Mouse (Mus musculus) forebrain, embryonic 12.5 days (tissue): ENCODE results near the gene Fam57b. TPM values are rescaled to one million over a fixed set of nuclear protein-coding genes. Genes with fewer than 3 reads are reported as not detected.

ENCODE experiments used
- ATAC-seq: fragments of 200-750 bp; cut with Nextera tagmentation; 2 replicates; pipeline ENCODE4 v1.8.0; 2017; ENCODE audit warnings: moderate TSS enrichment; ENCODE audit not compliant: low FRiP score
- H3K27ac ChIP-seq: fragments of 300-500 bp; sonication (generic); 2 replicates; pipeline ENCODE4 v1.5.1; 2016; ENCODE audit warnings: mild to moderate bottlenecking
- H3K27me3 ChIP-seq: fragments of 300-500 bp; sonication (generic); 2 replicates; pipeline ENCODE4 v1.6.1; 2016; ENCODE audit warnings: mild to moderate bottlenecking
- H3K36me3 ChIP-seq: fragments of 300-500 bp; sonication (generic); replicated peaks from 2 replicates; pipeline ENCODE4 v1.6.1; 2016; ENCODE audit warnings: mild to moderate bottlenecking
- H3K4me1 ChIP-seq: fragments of 300-500 bp; sonication (generic); 2 replicates; pipeline ENCODE4 v1.6.1; 2016
- H3K4me2 ChIP-seq: fragments of 300-500 bp; sonication (generic); 2 replicates; pipeline ENCODE4 v1.6.1; 2016; ENCODE audit warnings: mild to moderate bottlenecking, moderate library complexity
- H3K4me3 ChIP-seq: fragments of 300-500 bp; sonication (generic); replicated peaks from 2 replicates; pipeline ENCODE4 v1.5.1; 2016; ENCODE audit warnings: mild to moderate bottlenecking
- H3K9ac ChIP-seq: fragments of 300-500 bp; sonication (generic); 2 replicates; pipeline ENCODE4 v1.6.1; 2016; ENCODE audit warnings: mild to moderate bottlenecking
- H3K9me3 ChIP-seq: fragments of 300-500 bp; sonication (generic); 2 replicates; pipeline ENCODE4 v1.6.1; 2016
- WGBS: fragments of 180-500 bp; shearing (Covaris S2); methylation state at CpG from one replicate; pipeline ENCODE4 v1.1.7; 2016; 5-methylcytosine and 5-hydroxymethylcytosine counted together
- polyA plus RNA-seq: library from polyadenylated mRNA; unstranded; fragments of >200 nt; fragmentation: Nextera tagmentation; extraction: Ambion mirVana; gene quantifications from 2 replicates; pipeline ENCODE4 v1.2.1, GENCODE M21; 2016

Gene Fam57b
- polyA plus RNA-seq, 1 experiment from 2014 or later, result 17.6 TPM

DNA sequence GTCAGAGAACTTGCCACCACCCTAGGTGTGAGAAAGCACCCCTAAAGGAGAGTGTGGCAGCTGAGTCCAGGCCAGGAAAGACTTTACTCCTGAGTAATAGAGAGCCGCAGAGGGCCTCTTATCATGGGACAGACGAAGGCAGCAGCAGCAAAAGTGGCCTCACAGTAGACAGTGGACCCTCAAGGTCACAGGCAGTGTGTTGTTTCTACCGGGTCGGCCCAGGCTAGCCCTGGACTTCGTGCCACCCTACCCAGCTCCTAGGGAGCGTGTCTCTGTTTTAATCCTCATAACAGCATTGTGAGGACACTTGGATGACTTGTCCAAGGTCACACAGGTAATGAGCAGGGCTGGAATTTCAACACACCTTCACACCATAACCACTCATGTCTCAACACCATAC, 52.7 kb downstream of the Fam57b start:
- H3K27me3 ChIP-seq, result peaks cover 42% of the 10 kb centered on the region
- H3K36me3 ChIP-seq, result peaks cover 38% of the 10 kb centered on the region
- no peak overlapping the region for H3K4me2 ChIP-seq
- no peak overlapping the region for H3K9ac ChIP-seq
- WGBS, result 86% methylated on average over 6 of the region's 6 CpGs
- no peaks in the 10 kb centered on the region for H3K9me3 ChIP-seq
- ATAC-seq, result no peak
- peaks cover 43% of the 10 kb centered on the region for H3K4me1 ChIP-seq
- H3K4me3 ChIP-seq, result no peak overlapping the region
- H3K27ac ChIP-seq, result no peak overlapping the region

DNA sequence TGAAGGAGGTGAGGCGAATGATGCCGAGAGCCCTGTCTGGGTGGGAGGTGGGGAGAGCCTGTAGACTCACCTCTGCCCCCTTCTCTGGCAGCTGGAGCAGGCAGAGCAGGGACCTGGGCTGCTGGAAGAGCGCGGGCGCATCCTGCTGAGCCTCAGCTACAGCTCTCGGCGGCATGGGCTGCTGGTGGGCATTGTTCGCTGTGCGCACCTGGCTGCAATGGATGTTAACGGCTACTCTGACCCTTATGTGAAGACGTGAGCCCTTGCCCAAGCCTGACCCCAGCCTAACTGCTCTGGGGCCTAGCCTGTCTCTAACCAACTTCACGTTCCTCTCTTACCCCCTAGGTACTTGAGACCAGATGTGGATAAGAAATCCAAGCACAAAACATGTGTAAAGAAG, 53.7 kb downstream of the Fam57b start:
- WGBS, result 28% methylated on average over 12 of the region's 12 CpGs
- Histone ChIP-seq H3K4me2 (no peak overlapping the region), H3K9me3 (no peaks in the 10 kb centered on the region), H3K4me3 (no peak overlapping the region), H3K36me3 (peaks cover 49% of the 10 kb centered on the region), H3K9ac (no peak overlapping the region; the same call in 1 of the 2 replicates), H3K4me1 (peaks cover 43% of the 10 kb centered on the region), H3K27ac (no peak overlapping the region), H3K27me3 (peaks cover 42% of the 10 kb centered on the region)
- ATAC-seq, result no peak

DNA sequence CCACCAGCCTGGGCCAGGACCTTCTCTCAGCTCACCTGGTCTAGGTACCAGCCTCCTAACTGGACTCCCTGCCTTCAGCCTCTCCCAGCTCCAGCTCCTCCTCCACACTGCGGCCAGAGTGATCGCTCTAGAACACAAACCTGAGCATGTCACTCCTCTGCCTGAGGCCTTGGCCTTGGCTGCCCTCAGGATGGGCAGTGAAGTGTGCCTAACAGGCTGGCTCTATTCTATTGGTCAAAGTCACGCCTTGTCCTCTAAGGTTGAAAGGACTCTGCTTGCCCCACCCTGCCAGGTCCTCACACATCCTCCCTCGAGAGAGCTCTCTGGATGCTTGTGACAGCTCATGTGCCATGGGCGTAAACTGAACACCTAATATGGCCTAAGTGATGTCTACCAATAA, 56.0 kb downstream of the Fam57b start:
- H3K36me3 ChIP-seq, result peaks cover 71% of the 10 kb centered on the region
- peaks cover 27% of the 10 kb centered on the region for H3K4me1 ChIP-seq
- H3K27me3 ChIP-seq, result peaks cover 31% of the 10 kb centered on the region
- WGBS, result 88% methylated on average over 5 of the region's 5 CpGs
- H3K4me2 ChIP-seq, result no peak overlapping the region
- no peak for ATAC-seq
- no peak overlapping the region for H3K4me3 ChIP-seq
- H3K9ac ChIP-seq, result no peak overlapping the region
- no peaks in the 10 kb centered on the region for H3K9me3 ChIP-seq
- H3K27ac ChIP-seq, result no peak overlapping the region

DNA sequence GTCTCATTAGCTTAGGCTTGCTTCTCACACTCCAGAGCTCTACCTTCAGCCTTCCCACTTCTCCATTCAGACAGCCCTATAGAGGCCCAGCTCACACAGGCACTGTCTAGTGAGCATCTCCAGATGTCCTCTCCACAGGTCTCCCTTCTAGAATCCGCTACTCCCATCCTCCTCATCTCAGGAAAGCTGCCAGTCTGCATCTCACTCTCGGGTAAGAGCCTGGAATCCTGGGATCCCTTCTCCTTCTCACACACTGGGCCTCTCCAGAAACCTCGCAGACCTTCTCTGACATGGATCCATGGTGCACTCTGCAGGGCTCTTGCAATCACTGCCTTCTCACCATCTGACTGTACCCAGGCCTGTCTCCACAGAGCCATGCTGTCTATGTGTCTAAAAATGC, 58.2 kb downstream of the Fam57b start:
- WGBS, result 70% methylated on average over 3 of the region's 3 CpGs
- ATAC-seq, result no peak

DNA sequence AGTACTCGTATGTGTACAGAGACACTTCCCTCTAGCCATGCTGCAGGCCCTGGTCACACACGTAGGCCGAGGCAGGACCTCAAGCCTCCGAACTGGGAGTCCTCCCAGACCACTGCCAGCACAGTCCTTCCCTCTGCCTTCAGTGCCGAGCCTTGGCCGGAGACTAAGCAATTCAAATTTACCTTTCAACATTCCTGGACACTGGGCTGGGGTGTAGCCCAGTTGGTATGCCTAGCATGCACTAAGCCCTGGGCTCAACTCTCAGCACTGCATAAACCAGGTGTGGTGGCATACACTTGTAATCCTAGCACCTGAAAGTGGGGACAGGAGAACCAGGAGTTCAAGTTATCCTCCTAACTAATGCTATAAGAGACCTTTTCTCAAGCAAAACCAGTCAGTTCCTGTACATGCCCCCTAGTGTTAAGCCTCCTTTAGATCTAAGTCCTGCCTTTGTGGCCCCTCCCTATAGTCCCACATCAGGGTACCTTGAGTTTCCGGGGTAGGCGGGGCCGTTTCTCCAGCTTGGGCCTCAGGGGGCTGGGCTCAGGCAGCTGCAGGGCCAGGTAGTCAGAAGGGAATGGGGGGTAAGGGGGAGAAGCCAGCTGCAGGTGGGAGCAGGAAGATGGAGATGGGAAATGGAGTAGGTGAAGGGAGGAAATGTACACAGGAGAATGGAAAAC, 59.4 kb downstream of the Fam57b start:
- Histone ChIP-seq H3K9ac (no peak overlapping the region), H3K4me1 (peaks cover 19% of the 10 kb centered on the region), H3K9me3 (no peaks in the 10 kb centered on the region), H3K4me2 (no peak overlapping the region), H3K4me3 (no peak overlapping the region), H3K36me3 (peaks cover 81% of the 10 kb centered on the region), H3K27ac (no peak overlapping the region), H3K27me3 (peaks cover 4% of the 10 kb centered on the region)
- 75% methylated on average over 9 of the region's 9 CpGs for WGBS
- ATAC-seq, result no peak

More for the DNA sequence above, 58.2 kb downstream of the Fam57b start:
- peaks cover 18% of the 10 kb centered on the region for H3K4me1 ChIP-seq
- no peak overlapping the region for H3K4me3 ChIP-seq
- H3K36me3 ChIP-seq, result peaks cover 86% of the 10 kb centered on the region
- H3K27me3 ChIP-seq, result peaks cover 10% of the 10 kb centered on the region
- H3K9ac ChIP-seq, result no peak overlapping the region
- no peaks in the 10 kb centered on the region for H3K9me3 ChIP-seq
- H3K27ac ChIP-seq, result 0 out of 2 replicates have a peak overlapping the region, but pooled peaks have one; percentile 8
- H3K4me2 ChIP-seq, result no peak overlapping the region

DNA sequence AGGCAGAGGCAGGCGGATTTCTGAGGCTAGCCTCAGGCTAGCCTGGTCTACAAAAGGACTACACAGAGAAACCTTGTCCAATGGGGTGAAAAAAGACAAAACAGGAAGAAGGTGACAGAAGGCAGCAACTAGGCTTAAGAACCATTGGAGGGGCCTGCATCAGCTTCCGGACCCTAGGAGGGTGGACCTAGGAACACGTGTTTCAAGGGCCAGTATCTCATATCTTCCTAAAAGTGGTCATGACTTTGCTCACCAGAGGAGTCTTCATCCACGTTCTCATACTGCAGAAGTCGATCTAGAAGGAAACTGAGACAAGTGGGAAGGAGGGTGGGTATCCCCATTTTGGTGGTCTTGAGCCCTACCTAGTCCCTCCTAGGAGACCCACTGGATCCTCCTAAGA, 63.5 kb downstream of the Fam57b start:
- no peaks in the 10 kb centered on the region for H3K27me3 ChIP-seq
- 82% methylated on average over 5 of the region's 5 CpGs for WGBS
- 0 out of 2 replicates have a peak overlapping the region, but pooled peaks have one; percentile 13 for H3K27ac ChIP-seq
- H3K9ac ChIP-seq, result peak overlapping the region; percentile 71
- H3K4me1 ChIP-seq, result peaks cover 33% of the 10 kb centered on the region
- H3K36me3 ChIP-seq, result peaks cover 65% of the 10 kb centered on the region
- no peaks in the 10 kb centered on the region for H3K9me3 ChIP-seq
- no peak for ATAC-seq
- H3K4me3 ChIP-seq, result peak overlapping the region; percentile 65
- peak overlapping the region; percentile 84 for H3K4me2 ChIP-seq

DNA sequence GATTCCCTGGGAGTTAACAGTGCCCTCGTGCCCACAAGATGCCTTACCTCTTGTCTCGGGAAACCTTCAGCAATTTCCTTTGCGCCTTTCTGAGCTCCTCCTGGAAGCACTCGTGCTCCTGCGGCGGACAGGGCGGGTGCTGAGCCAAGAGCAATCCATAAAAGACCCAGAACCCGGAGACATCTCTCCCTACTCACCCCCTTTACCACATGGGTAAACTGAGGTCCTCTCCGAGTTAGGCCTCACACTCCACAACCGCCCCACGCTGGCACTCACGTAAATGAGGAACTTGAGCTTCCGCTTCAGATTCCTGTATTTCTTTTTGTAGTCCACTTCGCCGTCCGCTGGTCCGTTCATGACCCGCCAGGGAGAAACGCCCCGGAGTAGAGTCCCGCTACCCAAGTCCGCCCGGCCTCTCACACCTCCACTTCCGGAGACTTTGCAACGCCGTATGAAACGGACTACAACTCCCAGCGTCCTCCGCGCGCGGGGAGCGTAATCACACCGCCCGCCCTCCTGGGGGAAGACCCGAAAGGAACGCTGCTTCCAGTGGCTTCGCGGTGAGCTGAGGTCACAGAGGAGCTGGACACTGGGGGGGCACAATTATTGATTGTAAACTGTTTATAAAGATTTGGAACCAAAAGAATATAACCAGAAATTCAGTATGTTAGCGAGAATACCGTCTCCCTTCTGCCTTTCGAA, 64.1 kb downstream of the Fam57b start, which contains the start of gene Hirip3:
Hirip3 (plus strand) TSS at position 544 of the 702 bp plus-strand sequence.
- no peaks in the 10 kb centered on the region for H3K9me3 ChIP-seq
- H3K4me1 ChIP-seq, result peaks cover 33% of the 10 kb centered on the region
- WGBS, result 4% methylated on average over 42 of the region's 42 CpGs
- H3K27ac ChIP-seq, result peak within 1 kb of the TSS; percentile 80
- no peaks in the 10 kb centered on the region for H3K27me3 ChIP-seq
- H3K4me3 ChIP-seq, result peak within 1 kb of the TSS; percentile 65
- peaks cover 65% of the 10 kb centered on the region for H3K36me3 ChIP-seq
- peak; percentile 89 for ATAC-seq
- peak within 1 kb of the TSS; percentile 84 for H3K4me2 ChIP-seq
- H3K9ac ChIP-seq, result peak within 1 kb of the TSS; percentile 71

DNA sequence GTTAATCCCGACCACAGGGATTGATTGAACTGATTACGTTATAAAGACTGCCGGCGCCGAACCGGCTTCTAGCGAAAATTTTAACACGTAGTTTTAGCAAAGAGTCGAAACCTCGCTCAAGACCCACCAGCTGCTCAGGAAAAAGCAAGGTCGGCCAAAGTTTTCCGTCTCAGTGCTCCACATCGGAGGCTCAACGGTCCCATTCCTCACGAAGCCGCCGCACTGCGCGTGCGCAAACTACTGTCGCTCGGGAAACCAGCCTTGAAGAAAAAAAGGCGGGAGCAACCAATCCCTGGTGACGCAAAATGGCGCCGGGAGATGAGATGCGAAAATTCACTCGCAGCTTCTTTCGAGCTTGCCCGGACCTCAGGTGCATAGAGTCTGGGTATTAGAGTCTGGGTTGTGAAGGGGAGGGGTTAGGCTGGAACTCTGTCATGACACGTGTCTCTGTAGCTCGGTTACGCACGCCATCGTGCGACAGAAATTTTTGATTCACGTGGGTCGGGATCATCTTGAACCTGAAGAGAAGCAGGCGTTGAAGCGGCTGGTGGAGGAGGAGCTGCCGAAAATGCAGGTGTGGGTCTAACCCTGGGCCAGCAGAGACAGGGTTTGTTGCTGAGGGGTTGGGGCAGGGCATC, 64.8 kb downstream of the Fam57b start, which contains the start of gene Ino80e:
Ino80e (minus strand) TSS at position 231 of the 638 bp plus-strand sequence.
- ATAC-seq, result peak; percentile 72
- WGBS, result under 1% methylated on average over 41 of the region's 41 CpGs
- peak within 1 kb of the TSS; percentile 65 for H3K4me3 ChIP-seq
- no peaks in the 10 kb centered on the region for H3K9me3 ChIP-seq
- H3K36me3 ChIP-seq, result peaks cover 65% of the 10 kb centered on the region
- peak within 1 kb of the TSS; percentile 84 for H3K4me2 ChIP-seq
- no peaks in the 10 kb centered on the region for H3K27me3 ChIP-seq
- peak within 1 kb of the TSS; percentile 80 for H3K27ac ChIP-seq
- peak within 1 kb of the TSS; percentile 71 for H3K9ac ChIP-seq
- peaks cover 33% of the 10 kb centered on the region for H3K4me1 ChIP-seq

DNA sequence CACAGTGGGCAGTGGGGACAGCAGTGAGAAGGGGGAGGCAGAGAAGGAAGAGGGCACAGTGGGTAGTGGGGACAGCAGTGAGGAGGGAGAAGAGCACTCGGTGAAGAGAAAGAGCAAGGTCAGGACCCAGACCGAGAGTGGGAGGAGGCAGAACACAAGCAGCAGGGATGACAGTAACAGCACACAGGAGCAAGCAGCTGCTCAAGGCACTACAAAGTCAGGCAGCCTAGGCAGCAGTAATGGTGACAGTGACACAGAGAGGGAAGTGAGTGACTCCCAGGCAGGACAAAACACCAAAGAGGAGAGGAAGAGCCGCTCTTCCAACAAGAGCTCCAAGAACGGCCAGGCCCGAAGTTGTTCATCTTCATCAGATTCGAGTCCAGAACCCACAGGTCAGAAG, 66.3 kb downstream of the Fam57b start:
- no peak for ATAC-seq
- H3K27ac ChIP-seq, result peak overlapping the region; percentile 80
- WGBS, result 72% methylated on average over 6 of the region's 6 CpGs
- H3K36me3 ChIP-seq, result peaks cover 65% of the 10 kb centered on the region
- no peaks in the 10 kb centered on the region for H3K27me3 ChIP-seq
- H3K4me3 ChIP-seq, result peak overlapping the region; percentile 65
- peaks cover 33% of the 10 kb centered on the region for H3K4me1 ChIP-seq
- peak overlapping the region; percentile 84 for H3K4me2 ChIP-seq
- peak overlapping the region; percentile 71 for H3K9ac ChIP-seq
- H3K9me3 ChIP-seq, result no peaks in the 10 kb centered on the region

DNA sequence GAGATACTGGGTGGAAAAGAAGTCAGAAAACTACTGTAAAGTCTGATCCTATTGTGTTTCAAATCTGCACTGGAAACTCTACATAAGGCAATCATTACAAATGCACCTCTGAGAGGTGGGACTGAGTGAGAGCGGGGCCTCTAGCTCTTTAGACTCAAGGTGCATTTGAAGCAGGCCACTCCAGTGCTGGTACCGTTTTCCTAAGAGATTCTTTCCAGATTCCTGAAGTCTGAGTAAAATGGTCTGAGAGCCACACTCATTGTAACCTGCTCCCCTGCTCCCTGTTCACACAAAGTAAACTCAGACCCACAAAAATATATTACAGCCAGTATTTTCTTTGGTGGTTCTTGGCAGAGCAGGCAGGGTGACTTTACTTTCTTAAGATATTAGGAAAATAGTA, 70.1 kb downstream of the Fam57b start:
- 83% methylated on average over 2 of the region's 2 CpGs for WGBS
- no peak overlapping the region for H3K27ac ChIP-seq
- no peak overlapping the region for H3K4me3 ChIP-seq
- H3K27me3 ChIP-seq, result no peaks in the 10 kb centered on the region
- no peak overlapping the region for H3K4me2 ChIP-seq
- peaks cover 23% of the 10 kb centered on the region for H3K4me1 ChIP-seq
- H3K9ac ChIP-seq, result no peak overlapping the region
- peaks cover 90% of the 10 kb centered on the region for H3K36me3 ChIP-seq
- H3K9me3 ChIP-seq, result no peaks in the 10 kb centered on the region
- no peak for ATAC-seq

DNA sequence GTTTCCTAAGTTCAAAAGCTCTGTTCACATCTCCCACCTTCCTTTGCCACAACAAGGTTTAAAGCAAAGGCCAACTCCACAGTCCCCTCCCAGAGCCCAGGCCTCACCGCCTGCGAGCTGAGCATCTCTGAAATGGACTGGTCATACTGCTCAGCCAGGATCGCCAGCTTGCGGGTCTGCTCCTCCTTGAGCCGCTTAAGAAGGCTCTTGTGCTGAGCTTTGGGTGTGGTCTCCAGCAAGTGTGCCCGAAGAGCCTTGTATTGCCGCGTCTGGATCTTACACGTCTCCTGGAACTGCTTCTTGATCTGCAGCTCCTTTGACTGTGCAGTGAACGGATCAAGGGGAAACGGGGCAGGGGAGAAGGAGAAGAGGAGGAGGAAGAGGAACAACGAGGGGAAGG, 70.5 kb downstream of the Fam57b start:
- Histone ChIP-seq H3K4me2 (no peak overlapping the region), H3K9me3 (no peaks in the 10 kb centered on the region), H3K4me3 (no peak overlapping the region), H3K9ac (no peak overlapping the region), H3K27ac (no peak overlapping the region), H3K36me3 (peaks cover 95% of the 10 kb centered on the region), H3K4me1 (peaks cover 18% of the 10 kb centered on the region), H3K27me3 (no peaks in the 10 kb centered on the region)
- no peak for ATAC-seq
- WGBS, result 85% methylated on average over 12 of the region's 12 CpGs

DNA sequence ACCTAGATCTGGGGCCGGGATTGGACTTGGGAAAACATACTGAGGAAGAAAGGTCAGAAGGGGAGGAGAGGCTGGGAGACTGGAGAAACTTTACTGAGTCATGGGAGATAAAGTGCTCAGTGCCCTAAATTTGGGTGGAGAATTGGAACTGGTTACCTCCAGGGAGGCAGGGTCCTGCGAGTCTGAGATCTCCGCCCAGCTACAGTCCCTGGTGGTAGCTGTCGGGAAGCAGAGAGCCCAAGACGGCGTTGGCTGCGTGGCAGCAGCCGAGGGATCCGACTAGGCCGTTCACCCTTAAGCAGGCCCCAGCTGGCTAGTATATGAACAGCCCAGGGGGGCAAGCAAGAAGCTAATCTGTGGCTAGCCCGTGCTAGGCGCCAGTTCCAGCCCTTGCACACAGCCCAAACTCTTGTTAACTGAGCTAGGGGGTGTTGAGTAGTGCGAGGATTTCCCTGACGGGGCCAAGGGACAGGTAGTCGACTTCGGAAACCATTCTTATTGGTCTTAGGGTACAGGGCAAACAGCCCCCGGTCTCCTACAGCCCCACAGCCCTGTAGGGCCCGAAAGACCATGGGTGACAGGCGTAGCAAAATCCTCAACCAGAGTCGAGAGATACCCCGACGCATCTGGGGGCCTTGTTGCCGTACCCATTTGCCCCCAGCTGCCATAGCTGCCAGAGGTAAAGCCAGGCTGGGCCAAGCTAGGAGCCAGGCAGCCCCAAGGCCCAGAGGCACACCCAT, 72.5 kb downstream of the Fam57b start:
- Histone ChIP-seq H3K27ac (no peak overlapping the region), H3K4me2 (no peak overlapping the region), H3K9ac (no peak overlapping the region), H3K4me1 (no peaks in the 10 kb centered on the region), H3K9me3 (no peaks in the 10 kb centered on the region), H3K36me3 (peaks cover 99% of the 10 kb centered on the region), H3K27me3 (no peaks in the 10 kb centered on the region), H3K4me3 (no peak overlapping the region)
- ATAC-seq, result no peak
- whole genome bisulfite sequencing, result 91% methylated on average over 23 of the region's 23 CpGs
